Mouse (Mus musculus) cortical plate, adult 2 months (tissue): Measurements from ENCODE around the gene Slc25a12.

ENCODE experiments used
- CTCF ChIP-seq: fragments of 200-500 bp; IDR thresholded peaks from 2 replicates; pipeline ENCODE4 v1.5.1; 2011; ENCODE audit warnings: mild to moderate bottlenecking, control low read depth, low read length; ENCODE audit not compliant: insufficient read depth; ENCODE audit errors: extremely low read depth
- POLR2A ChIP-seq: fragments of 200-500 bp; IDR thresholded peaks from 2 replicates; pipeline ENCODE4 v1.6.1; 2011; ENCODE audit warnings: mild to moderate bottlenecking, low read length, control low read depth; ENCODE audit not compliant: insufficient read depth; ENCODE audit errors: extremely low read depth

DNA sequence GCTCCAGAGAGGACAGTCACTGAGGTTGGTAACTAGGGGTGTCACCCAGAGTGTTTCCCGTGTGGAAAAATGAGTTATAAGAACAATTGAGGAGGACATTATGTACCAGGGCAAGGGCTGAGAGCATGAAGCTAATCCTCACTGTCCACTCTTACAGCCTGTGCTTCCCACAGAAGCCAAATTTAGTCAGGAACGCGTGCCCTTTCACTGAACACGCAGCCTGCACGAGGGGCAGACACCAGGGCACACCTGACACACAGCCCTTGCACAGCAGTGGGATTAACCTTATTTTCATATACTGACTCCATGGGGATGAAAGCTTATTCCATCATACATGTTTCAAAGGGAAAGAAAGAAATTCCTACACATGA, 13.5 kb downstream of the Slc25a12 start:
- TF ChIP-seq POLR2A: no peak
- TF ChIP-seq CTCF: no peak
